Mouse (Mus musculus): ENCODE measurements around the gene D2hgdh.

D2hgdh gene

GRCm38 (mm10) chr1:93824609-93825008 is at the start of gene D2hgdh:
Gene D2hgdh, plus strand, starts transcription at chr1:93824909.
- in situ Hi-C loops (cut with MboI), result loop anchor here (25.0 kb wide), 1 partner anchor 912 kb away; the partner anchor contains the start of genes Ankmy1, Dusp28 and Rnpepl1

- in situ Hi-C loops (cut with MboI), result no loop called here
Observed at GRCm38 (mm10) chr1:93776686-93777085, 48.0 kb upstream of the D2hgdh start.

DNA sequence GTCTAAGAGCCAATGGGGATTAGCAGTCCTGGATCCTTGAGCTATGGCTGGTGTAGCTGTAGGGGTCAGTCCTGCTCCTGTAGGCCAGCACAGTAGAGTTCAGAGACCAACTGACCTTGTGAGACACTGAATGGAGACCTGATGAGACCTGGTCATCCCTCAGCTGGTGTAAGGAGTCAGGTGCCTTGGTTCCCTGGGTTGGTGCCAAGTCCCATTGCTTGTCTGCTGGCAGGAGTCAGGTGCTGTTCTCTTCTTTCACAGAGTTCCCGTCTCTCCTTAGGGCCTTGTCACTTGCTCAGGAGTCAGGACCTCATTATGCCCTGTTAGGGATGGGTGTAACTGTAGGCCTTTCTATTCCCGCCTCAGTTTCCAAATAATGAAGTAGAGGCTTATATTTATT is 37.8 kb upstream of the D2hgdh start:
- in situ Hi-C loops (cut with MboI), result no loop called here

DNA sequence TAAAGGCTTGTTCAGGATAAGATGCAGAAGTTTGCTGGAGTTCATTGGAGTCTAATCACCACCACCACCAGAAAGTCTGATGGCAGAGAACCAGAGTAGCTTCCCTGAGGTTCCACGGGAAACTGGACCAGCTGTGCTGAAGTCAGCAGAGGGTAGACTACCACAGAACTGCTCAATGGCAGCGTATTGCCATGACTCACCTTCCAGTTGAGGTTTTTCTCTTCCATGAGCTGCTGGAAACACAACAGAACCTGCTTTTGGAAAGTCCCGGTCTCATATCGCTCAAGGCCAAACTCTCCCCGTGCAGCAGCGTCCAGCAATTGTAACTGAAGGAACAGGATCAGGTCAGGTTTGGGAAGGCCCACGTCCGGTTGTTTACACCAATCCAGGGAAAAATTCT is 30.2 kb upstream of the D2hgdh start:
- in situ Hi-C loops (cut with MboI), result no loop called here

DNA sequence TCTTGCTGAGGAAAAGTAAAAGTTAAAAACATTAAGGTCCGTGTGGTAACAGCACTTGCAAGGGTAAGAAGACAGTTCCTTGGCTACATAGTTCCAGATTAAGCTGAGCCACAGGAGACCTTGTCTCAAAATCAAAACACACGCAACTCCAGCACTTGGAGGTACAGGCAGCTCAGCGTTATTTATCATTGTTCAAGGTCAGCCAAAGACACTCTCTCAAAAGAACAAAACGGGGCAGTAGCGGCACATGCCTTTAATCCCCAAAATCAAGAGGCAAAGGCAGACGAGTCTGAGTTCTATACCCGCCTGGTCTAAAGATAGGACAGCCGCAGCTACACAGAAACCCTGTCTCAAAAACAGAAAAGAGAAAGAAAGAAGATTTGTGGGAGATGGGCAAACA is 28.8 kb upstream of the D2hgdh start:
- in situ Hi-C loops (cut with MboI), result no loop called here

DNA sequence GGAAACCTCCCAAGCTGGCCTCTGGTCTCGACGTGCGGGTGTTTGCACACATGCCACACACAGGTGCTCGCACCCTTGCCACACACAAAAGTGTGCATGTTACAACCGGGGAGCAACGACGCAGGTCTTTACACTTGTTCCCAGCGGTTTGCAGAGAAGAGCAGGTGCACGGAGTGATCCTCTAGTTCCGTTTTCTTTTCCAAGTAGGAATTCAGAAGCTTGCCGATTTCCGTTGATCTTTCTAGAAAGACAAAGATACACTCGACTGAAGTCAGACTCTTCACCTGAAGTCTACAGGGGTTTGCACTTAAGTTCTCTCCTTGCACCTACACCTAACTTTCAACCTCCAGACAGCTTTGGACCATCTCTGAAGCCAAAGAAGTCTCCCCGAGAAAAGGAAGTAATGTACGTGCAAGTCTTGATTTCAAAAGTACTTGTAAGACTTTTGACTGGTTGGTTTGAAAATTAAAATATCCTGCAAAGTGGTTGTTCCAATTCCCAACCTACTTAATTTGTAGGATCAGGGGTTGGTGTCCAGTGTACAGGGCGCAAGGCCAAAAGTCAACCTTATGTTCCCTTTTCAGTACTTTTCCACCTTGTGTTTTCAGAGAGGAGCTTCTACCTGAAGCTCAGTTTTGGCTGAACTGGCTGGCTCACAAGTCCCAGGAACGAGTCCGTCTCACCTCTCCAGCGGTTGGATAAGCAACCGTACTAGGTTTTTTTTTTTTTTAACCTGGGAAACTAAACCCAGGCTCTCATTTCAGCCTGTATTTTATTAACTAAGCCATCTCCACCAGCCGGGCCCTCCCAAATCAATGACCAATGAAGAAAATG is 23.8 kb upstream of the D2hgdh start:
- in situ Hi-C loops (cut with MboI), result loop anchor here (25.0 kb wide), 1 partner anchor 889 kb away; the partner anchor contains the start of genes Ankmy1, Dusp28 and Rnpepl1

DNA sequence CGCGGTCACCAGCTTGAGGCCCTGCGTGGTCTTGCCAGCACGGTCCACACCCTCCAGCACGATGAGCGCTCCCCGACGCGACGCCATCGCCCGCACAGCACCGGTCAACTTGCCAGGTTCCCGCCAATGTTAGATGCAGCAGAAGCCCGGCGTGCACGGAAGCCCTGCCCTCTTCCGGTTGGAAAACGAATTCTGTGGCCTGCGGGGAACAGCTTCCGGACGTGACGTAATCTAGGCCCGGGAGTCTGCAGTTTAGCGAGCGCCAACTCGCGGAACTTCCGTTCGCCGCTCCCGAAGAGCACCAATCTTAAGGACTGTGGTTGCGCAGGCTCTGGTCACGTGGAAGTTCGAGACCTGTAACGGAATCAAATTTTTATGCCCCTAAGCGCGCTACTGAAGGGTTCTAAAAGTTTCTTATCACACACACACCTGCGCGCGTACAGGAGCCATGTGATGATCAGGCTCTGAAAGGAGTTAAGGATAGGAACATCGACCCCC is 22.9 kb upstream of the D2hgdh start, which contains the start of gene Dtymk:
Dtymk (minus strand) TSS at position 194 of the 498 bp plus-strand sequence.
- in situ Hi-C loops (cut with MboI), result loop anchor here (25.0 kb wide), 1 partner anchor 889 kb away; the partner anchor contains the start of genes Ankmy1, Dusp28 and Rnpepl1

DNA sequence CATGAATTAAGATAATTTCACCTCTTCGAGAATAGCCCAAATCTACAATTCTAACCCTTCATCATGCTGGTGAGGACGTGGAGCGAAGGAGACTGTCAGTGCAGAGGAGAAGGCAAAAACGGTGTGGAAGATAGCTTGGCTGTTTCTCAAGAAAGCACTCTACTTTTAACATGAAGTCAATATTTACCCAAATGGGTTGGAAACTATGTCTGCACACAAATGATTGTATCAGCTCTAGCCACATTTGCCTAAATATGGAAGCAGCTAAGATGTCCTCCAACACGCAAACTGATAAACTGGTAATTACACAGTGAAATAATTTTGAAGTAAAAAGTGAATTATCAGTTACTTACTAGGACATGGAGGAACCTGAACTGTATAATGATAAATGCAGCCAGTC is 21.9 kb upstream of the D2hgdh start:
- in situ Hi-C loops (cut with MboI), result loop anchor here (25.0 kb wide), 1 partner anchor 890 kb away; the partner anchor contains the start of genes Ankmy1, Dusp28 and Rnpepl1

- in situ Hi-C loops (cut with MboI), result loop anchor here (25.0 kb wide), 1 partner anchor 892 kb away; the partner anchor contains the start of genes Ankmy1, Dusp28 and Rnpepl1
Observed at GRCm38 (mm10) chr1:93803556-93804507, 20.9 kb upstream of the D2hgdh start, which contains the start of gene Ing5. Gene Ing5, plus strand, starts transcription at chr1:93803965.

DNA sequence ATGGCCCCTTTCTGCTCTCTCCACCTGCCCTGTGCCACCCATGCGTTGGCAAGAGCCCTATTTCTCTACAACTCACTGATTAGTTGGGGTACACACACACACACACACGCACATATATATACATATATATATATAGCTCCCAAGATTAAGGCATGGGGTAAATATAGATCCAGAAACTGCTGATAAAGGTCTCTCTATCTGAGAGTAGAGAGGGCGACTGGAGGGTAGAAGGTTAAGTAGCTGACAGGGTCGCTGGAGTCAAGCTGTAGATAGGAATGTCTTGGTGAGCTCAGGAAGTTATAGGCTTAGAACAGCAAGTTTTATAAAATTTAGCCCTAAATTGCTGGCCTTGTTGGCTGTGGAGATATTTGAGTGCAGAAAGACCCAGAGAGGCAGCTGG is 19.9 kb upstream of the D2hgdh start:
- in situ Hi-C loops (cut with MboI), result loop anchor here (25.0 kb wide), 1 partner anchor 893 kb away; the partner anchor contains the start of genes Ankmy1, Dusp28 and Rnpepl1

DNA sequence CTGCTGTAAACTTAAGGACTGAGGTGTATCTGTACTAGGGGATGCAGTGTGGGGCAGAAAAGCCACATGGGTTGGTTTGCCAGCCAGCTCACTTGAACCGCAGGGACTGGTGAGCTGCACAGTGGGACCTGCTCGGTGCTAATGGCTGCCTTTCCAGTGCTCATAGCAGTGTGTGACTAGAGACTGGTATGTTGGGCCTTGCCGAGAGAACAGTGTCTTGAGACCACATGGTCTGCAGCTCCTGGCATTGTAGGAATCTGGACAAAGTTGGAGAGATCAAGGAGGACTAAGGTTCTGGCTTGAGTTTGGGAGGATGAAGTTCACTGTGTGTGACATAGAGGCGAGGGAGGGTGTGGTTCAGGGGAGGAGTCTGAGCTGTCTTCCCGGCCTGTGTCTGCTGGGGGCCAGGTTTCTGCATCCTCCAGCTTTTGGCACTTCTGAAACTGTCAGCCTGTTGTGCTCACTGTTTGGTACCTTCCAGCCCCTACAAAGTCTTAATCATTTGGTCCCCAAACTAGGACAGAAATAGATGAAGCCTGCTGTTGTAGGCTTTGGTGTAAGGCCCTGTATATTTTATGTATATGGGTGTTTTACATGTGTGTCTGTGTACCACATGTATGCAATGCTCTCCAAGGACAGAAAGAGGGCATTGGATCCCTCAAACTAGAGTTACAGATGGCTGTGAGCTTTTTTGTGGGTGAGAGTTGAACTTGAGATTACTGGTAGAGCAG is 19.3 kb upstream of the D2hgdh start:
- in situ Hi-C loops (cut with MboI), result loop anchor here (25.0 kb wide), 1 partner anchor 893 kb away; the partner anchor contains the start of genes Ankmy1, Dusp28 and Rnpepl1

- in situ Hi-C loops (cut with MboI), result loop anchor here (25.0 kb wide), 1 partner anchor 897 kb away; the partner anchor contains the start of genes Ankmy1, Dusp28 and Rnpepl1
Observed at GRCm38 (mm10) chr1:93808871-93809270, 15.8 kb upstream of the D2hgdh start.

- in situ Hi-C loops (cut with MboI), result loop anchor here (25.0 kb wide), 1 partner anchor 898 kb away; the partner anchor contains the start of genes Ankmy1, Dusp28 and Rnpepl1
Observed at GRCm38 (mm10) chr1:93810011-93810410, 14.7 kb upstream of the D2hgdh start.

DNA sequence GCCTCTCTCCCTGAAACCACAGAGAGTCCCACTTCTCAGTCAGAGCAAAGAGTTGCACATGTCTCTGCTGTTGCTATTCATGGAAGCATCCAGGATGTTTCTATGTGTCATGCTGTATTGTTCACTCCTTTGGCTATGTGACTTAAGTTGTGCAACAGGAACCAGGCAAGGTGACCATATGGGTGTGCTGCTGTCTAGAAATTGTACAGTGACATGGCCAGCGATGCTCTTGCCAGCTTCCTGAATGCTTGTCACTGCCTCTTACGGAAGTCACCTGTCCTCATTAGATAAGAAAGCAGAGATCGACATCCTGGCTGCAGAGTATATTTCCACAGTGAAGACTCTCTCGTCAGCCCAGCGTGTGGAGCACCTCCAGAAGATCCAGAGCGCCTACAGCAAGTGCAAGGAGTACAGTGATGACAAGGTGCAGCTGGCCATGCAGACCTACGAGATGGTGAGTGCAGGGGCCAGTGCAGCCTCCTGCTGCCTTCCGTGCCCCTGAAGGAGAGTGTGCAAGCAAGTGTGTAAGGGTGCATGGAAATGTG is 13.1 kb upstream of the D2hgdh start:
- in situ Hi-C loops (cut with MboI), result loop anchor here (25.0 kb wide), 1 partner anchor 899 kb away; the partner anchor contains the start of genes Ankmy1, Dusp28 and Rnpepl1

GRCm38 (mm10) chr1:93817823-93818532 is 6.7 kb upstream of the D2hgdh start:
- in situ Hi-C loops (cut with MboI), result loop anchor here (25.0 kb wide), 1 partner anchor 906 kb away; the partner anchor contains the start of genes Ankmy1, Dusp28 and Rnpepl1

DNA sequence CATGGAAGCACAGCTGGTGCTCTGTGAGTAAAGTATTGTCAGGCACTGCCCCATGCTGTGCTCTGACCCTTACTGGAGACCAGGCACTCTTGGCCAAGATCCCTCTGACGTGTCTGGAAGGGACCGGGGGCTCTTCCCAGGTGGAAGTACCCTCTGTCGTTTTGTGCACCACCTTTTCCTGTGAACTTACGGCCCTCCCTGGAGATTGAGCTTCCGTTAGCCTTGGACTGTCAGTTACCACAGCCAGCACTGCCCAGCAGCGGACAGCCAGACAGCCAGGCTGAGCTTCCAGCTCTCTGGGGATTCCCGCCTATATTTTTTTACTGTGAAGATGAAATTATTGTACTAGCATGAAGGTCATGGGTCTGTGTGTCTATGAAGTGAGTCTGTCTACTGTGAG is 6.0 kb upstream of the D2hgdh start:
- in situ Hi-C loops (cut with MboI), result loop anchor here (25.0 kb wide), 1 partner anchor 906 kb away; the partner anchor contains the start of genes Ankmy1, Dusp28 and Rnpepl1

GRCm38 (mm10) chr1:93823796-93824495 is 763 bp upstream of the D2hgdh start:
- in situ Hi-C loops (cut with MboI), result loop anchor here (25.0 kb wide), 1 partner anchor 912 kb away; the partner anchor contains the start of genes Ankmy1, Dusp28 and Rnpepl1

DNA sequence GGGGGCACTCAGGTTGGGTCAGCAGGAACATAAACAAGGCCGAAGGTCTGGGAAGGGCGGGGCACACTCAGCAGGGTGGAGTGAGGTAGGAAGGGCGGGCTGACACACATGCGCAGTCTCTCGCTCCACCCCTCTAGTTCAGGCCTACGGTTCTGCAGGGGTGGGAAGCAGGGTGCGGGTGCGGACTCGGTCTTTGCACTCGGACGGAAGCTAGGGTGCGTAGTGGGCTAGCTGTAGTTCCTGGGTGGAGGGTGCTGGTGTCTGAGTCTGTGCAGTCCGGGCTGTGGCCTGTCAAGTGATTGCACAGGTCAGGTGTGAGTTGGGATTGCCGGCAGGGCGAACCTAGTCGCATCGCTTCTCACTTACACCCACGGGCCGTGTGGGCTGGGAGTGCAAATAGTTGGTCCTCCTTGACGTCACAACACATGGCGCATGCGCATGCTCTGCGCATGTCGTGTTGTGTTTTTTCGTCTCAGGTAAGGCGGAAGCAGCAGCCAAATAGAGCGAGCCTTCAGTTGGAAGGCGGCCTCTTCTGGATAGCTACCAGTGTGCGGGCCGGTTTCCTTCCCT is 481 bp downstream of the D2hgdh start:
- in situ Hi-C loops (cut with MboI), result no loop called here
